Mouse (Mus musculus) embryonic facial prominence, embryonic 12.5 days (tissue): Measurements from ENCODE around the gene Nacc2. TPM values are rescaled to one million over a fixed set of nuclear protein-coding genes. Genes with fewer than 3 reads are reported as not detected.

ENCODE experiments used
- ATAC-seq: fragments of 200-750 bp; cut with Nextera tagmentation; 2 replicates; pipeline ENCODE4 v1.8.0; 2017; ENCODE audit not compliant: insufficient number of reproducible peaks, insufficient read depth, low FRiP score, low TSS enrichment
- H3K27ac ChIP-seq: fragments of 300-500 bp; sonication (generic); 2 replicates; pipeline ENCODE4 v1.5.1; 2016; ENCODE audit warnings: mild to moderate bottlenecking
- H3K27me3 ChIP-seq: fragments of 300-500 bp; sonication (generic); 2 replicates; pipeline ENCODE4 v1.6.1; 2016; ENCODE audit warnings: mild to moderate bottlenecking, moderate library complexity
- H3K36me3 ChIP-seq: fragments of 300-500 bp; sonication (generic); 2 replicates; pipeline ENCODE4 v1.6.1; 2016; ENCODE audit warnings: mild to moderate bottlenecking
- H3K4me1 ChIP-seq: fragments of 300-500 bp; sonication (generic); 2 replicates; pipeline ENCODE4 v1.6.1; 2016
- H3K4me2 ChIP-seq: fragments of 300-500 bp; sonication (generic); replicated peaks from 2 replicates; pipeline ENCODE4 v1.6.1; 2016; ENCODE audit warnings: mild to moderate bottlenecking, moderate library complexity
- H3K4me3 ChIP-seq: fragments of 300-500 bp; sonication (generic); 2 replicates; pipeline ENCODE4 v1.5.1; 2016; ENCODE audit warnings: mild to moderate bottlenecking
- H3K9ac ChIP-seq: fragments of 300-500 bp; sonication (generic); 2 replicates; pipeline ENCODE4 v1.6.1; 2016; ENCODE audit warnings: mild to moderate bottlenecking, moderate library complexity
- H3K9me3 ChIP-seq: fragments of 300-500 bp; sonication (generic); 2 replicates; pipeline ENCODE4 v1.6.1; 2016; ENCODE audit warnings: mild to moderate bottlenecking, moderate library complexity
- WGBS: fragments of 180-500 bp; shearing (Covaris S2); methylation state at CpG from one replicate; pipeline ENCODE4 v1.1.7; 2016; 5-methylcytosine and 5-hydroxymethylcytosine counted together
- polyA plus RNA-seq: library from polyadenylated mRNA; unstranded; fragments of >200 nt; fragmentation: Nextera tagmentation; extraction: Ambion mirVana; gene quantifications from 2 replicates; pipeline ENCODE4 v1.2.1, GENCODE M21; 2016

Gene Nacc2
- polyA plus RNA-seq, 1 experiment from 2014 or later, result 6.8 TPM

GRCm38 (mm10) chr2:26042603-26043002, 80.4 kb downstream of the Nacc2 start:
- Histone ChIP-seq H3K4me3 (no peak overlapping the region), H3K27ac (no peak overlapping the region), H3K36me3 (no peaks in the 10 kb centered on the region), H3K9me3 (no peaks in the 10 kb centered on the region), H3K4me1 (no peaks in the 10 kb centered on the region), H3K4me2 (no peak overlapping the region), H3K27me3 (peaks cover 4% of the 10 kb centered on the region; the same call in 1 of the 2 replicates), H3K9ac (no peak overlapping the region)
- WGBS, result 86% methylated on average over 3 of the region's 3 CpGs
- ATAC-seq, result no peak

- no peak overlapping the region for H3K27ac ChIP-seq
These were observed 81.7 kb downstream of the Nacc2 start for GRCm38 (mm10) chr2:26041163-26041810.

GRCm38 (mm10) chr2:26039951-26040350, 83.1 kb downstream of the Nacc2 start:
- Histone ChIP-seq H3K9ac (no peak overlapping the region), H3K4me2 (no peak overlapping the region), H3K36me3 (no peaks in the 10 kb centered on the region), H3K27me3 (peaks cover 4% of the 10 kb centered on the region; the same call in 1 of the 2 replicates), H3K9me3 (no peaks in the 10 kb centered on the region), H3K27ac (no peak overlapping the region), H3K4me1 (no peaks in the 10 kb centered on the region), H3K4me3 (no peak overlapping the region)
- no peak for ATAC-seq
- WGBS, result 73% methylated on average over 14 of the region's 14 CpGs

More at GRCm38 (mm10) chr2:26041163-26041810, 81.7 kb downstream of the Nacc2 start:
- H3K9me3 ChIP-seq, result no peaks in the 10 kb centered on the region
- H3K4me3 ChIP-seq, result no peak overlapping the region
- H3K9ac ChIP-seq, result no peak overlapping the region
- no peaks in the 10 kb centered on the region for H3K36me3 ChIP-seq
- H3K27me3 ChIP-seq, result peaks cover 4% of the 10 kb centered on the region; the same call in 1 of the 2 replicates
- 60% methylated on average over 14 of the region's 14 CpGs for WGBS
- no peak overlapping the region for H3K4me2 ChIP-seq
- ATAC-seq, result no peak
- no peaks in the 10 kb centered on the region for H3K4me1 ChIP-seq

- ATAC-seq, result no peak
- Histone ChIP-seq H3K4me3 (no peak overlapping the region), H3K27me3 (peaks cover 4% of the 10 kb centered on the region; the same call in 1 of the 2 replicates), H3K9ac (no peak overlapping the region), H3K4me2 (no peak overlapping the region), H3K9me3 (no peaks in the 10 kb centered on the region), H3K4me1 (no peaks in the 10 kb centered on the region), H3K36me3 (no peaks in the 10 kb centered on the region), H3K27ac (no peak overlapping the region)
- 67% methylated on average over 6 of the region's 6 CpGs for WGBS
These were observed 85.6 kb downstream of the Nacc2 start for GRCm38 (mm10) chr2:26037386-26037785.

- no peak overlapping the region for H3K27ac ChIP-seq
- no peak overlapping the region for H3K4me2 ChIP-seq
- no peaks in the 10 kb centered on the region for H3K4me1 ChIP-seq
- no peaks in the 10 kb centered on the region for H3K27me3 ChIP-seq
- H3K9me3 ChIP-seq, result no peaks in the 10 kb centered on the region
- no peak overlapping the region for H3K4me3 ChIP-seq
- ATAC-seq, result no peak
- H3K36me3 ChIP-seq, result no peaks in the 10 kb centered on the region
- H3K9ac ChIP-seq, result no peak overlapping the region
- WGBS, result 86% methylated on average over 15 of the region's 15 CpGs
These were observed 88.5 kb downstream of the Nacc2 start for GRCm38 (mm10) chr2:26034344-26035050.

GRCm38 (mm10) chr2:26030288-26030687, 92.7 kb downstream of the Nacc2 start:
- Histone ChIP-seq H3K4me2 (no peak overlapping the region), H3K27me3 (no peaks in the 10 kb centered on the region), H3K36me3 (no peaks in the 10 kb centered on the region), H3K4me3 (no peak overlapping the region), H3K4me1 (no peaks in the 10 kb centered on the region), H3K27ac (no peak overlapping the region), H3K9ac (no peak overlapping the region), H3K9me3 (no peaks in the 10 kb centered on the region)
- 48% methylated on average over 3 of the region's 3 CpGs for WGBS
- ATAC-seq, result no peak

GRCm38 (mm10) chr2:26024138-26025075, 98.6 kb downstream of the Nacc2 start:
- Histone ChIP-seq H3K9me3 (no peaks in the 10 kb centered on the region), H3K36me3 (no peaks in the 10 kb centered on the region), H3K27me3 (no peaks in the 10 kb centered on the region), H3K9ac (no peak overlapping the region), H3K27ac (no peak overlapping the region), H3K4me1 (peaks cover 15% of the 10 kb centered on the region), H3K4me2 (no peak overlapping the region), H3K4me3 (no peak overlapping the region)
- ATAC-seq, result no peak
- WGBS, result 32% methylated on average over 4 of the region's 4 CpGs

- H3K36me3 ChIP-seq, result no peaks in the 10 kb centered on the region
- ATAC-seq, result no peak
- H3K4me1 ChIP-seq, result peaks cover 15% of the 10 kb centered on the region
- 78% methylated on average over 1 of the region's 1 CpGs for WGBS
- H3K9ac ChIP-seq, result no peak overlapping the region
- H3K27me3 ChIP-seq, result no peaks in the 10 kb centered on the region
- no peak overlapping the region for H3K4me3 ChIP-seq
- no peak overlapping the region for H3K4me2 ChIP-seq
- no peak overlapping the region for H3K27ac ChIP-seq
- no peaks in the 10 kb centered on the region for H3K9me3 ChIP-seq
These were observed 100.4 kb downstream of the Nacc2 start for GRCm38 (mm10) chr2:26022626-26023025.

GRCm38 (mm10) chr2:26022258-26022565, 100.8 kb downstream of the Nacc2 start:
- Histone ChIP-seq H3K4me1 (peaks cover 15% of the 10 kb centered on the region), H3K9ac (no peak overlapping the region), H3K27ac (no peak overlapping the region), H3K4me3 (no peak overlapping the region), H3K27me3 (no peaks in the 10 kb centered on the region), H3K4me2 (peak overlapping the region; percentile 40), H3K36me3 (no peaks in the 10 kb centered on the region), H3K9me3 (no peaks in the 10 kb centered on the region)
- no peak for ATAC-seq
- WGBS, result 77% methylated on average over 8 of the region's 8 CpGs

- peak within 1 kb of the TSS; percentile 83 for H3K27ac ChIP-seq
- 7% methylated on average over 50 of the region's 50 CpGs for WGBS
These were observed 101.3 kb downstream of the Nacc2 start, which contains the start of gene Ubac1 for GRCm38 (mm10) chr2:26021561-26022257. Gene Ubac1, minus strand, starts transcription at chr2:26021747.

More at GRCm38 (mm10) chr2:26021561-26022257, 101.3 kb downstream of the Nacc2 start, which contains the start of gene Ubac1:
- Histone ChIP-seq H3K9ac (peak within 1 kb of the TSS; percentile 84), H3K36me3 (no peaks in the 10 kb centered on the region), H3K27me3 (no peaks in the 10 kb centered on the region), H3K9me3 (no peaks in the 10 kb centered on the region), H3K4me1 (peaks cover 15% of the 10 kb centered on the region), H3K4me2 (peak within 1 kb of the TSS; percentile 86), H3K4me3 (peak within 1 kb of the TSS; percentile 85)
- ATAC-seq, result peak; percentile 86
